Mouse (Mus musculus) megakaryocyte progenitor cell, adult 5-6 weeks (primary cell): ENCODE measurements around the gene L3mbtl3. TPM values are rescaled to one million over a fixed set of nuclear protein-coding genes. Genes with fewer than 3 reads are reported as not detected.

Experiments used
- ATAC-seq: replicated peaks from 2 replicates; pipeline ENCODE4 v1.8.0; 2016; ENCODE audit warnings: mild to moderate bottlenecking, moderate TSS enrichment, inconsistent platforms; ENCODE audit not compliant: poor library complexity
- total RNA-seq, 2 experiments: library from RNA; stranded (forward) in 1 of 2; stranded (reverse) in 1 of 2; fragments of 157-497, 149-512 nt in 1 of 2; fragments of 200-1000 nt in 1 of 2; gene quantifications; 2 replicates each; pipeline versions ENCODE4 v1.2.3 to v1.2.4; 2015 to 2017

Gene L3mbtl3
- 27.5 and 29.0 TPM in 2 replicates for total RNA-seq (2015)
- total RNA-seq (2017), result 24.3 and 26.8 TPM in 2 replicates

DNA sequence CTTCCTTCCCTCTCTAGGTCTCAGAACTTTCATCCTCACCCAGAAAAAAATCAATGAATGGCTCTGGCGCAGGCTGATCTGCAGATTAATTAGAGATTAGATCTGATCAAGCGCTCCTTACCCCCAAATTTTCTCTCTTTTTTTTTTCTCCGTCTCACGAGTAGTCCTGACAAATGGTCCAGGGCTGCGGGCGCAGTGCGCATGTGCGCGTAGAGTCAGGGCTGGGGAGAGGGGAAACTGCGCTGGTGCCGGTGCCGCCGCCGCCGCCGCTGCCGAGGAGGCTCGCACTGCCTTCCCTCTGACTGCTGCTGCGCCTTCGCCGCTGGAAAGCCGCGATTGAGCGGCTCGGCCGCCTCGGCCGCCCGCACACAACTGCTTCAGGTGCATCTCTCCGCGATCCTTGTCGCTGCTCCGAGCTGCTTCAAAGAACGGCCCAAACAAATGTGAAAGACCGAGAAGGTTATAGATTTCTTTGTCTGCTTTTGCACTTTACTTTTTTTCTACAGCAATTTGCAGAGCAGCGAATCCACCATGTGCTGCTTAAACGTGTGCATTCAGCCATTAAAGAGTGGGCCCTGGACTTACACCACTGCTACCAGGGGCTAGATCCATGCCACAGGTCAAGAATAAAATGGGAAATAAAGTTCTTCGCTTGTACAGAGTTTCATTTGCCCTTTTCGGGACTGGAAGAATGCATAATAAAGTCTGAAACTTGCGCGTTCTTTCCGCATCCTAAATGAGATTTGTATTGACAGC, at the start of gene L3mbtl3:
Gene L3mbtl3 (minus strand): TSS at position 182 of the 756 bp plus-strand sequence.
- ATAC-seq, result peak; percentile 64

GRCm38 (mm10) chr10:26421168-26421567, 45.4 kb upstream of the L3mbtl3 start:
- ATAC-seq, result peak; percentile 84

- no peak for ATAC-seq
Observed at GRCm38 (mm10) chr10:26388656-26389055, 12.9 kb upstream of the L3mbtl3 start.

DNA sequence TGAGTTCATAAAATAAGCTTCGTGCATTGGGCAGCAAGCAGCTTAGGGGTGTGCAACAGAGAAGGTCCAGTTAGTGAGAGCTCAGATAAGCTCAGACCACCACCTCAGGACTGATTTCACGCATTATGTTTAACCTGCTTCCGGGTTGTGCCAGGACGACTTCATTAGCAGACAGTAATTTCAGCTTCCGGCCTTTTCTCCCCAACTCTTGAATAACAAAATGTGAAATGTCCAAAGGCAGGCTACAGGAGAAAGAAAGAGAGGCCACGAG, 1.5 kb upstream of the L3mbtl3 start:
- no peak for ATAC-seq

DNA sequence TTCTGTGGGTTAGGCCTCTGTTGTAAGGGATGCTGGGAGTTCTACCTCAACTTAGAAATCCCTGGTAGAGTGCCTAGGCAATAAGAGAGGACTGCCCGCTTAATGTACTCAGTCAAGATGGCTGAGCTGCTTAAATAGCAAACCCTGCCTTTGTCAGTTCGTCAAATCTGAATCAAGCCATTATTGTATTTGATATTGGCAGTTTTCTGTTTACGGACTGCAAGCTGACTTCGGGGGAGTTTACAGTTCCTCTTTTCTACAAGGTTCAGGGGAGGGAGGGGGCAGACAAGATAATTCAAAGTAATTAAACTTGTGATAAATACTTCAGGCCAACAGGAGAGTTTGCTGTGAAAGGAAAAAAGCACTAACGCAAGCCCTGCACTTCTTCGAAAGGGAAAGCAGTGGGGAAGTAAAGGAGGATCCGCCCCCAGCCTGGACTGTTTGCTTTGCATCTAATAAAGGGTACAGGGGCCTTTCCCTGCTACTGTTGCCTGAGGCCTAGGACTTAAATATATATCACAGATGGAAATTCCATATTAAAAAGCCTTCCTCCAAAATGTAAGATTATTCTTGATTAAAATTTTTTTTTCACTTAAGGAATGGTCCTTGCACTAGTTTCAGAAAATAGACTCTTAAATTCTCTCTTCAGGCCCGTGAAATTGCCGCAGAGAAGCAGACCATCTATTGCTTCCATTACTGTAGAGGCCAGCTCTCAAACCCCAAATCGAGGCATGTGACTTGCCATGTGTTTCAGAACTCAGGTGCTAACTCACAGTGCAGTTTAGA, 968 bp upstream of the L3mbtl3 start:
- peak; percentile 10 for ATAC-seq

- peak; percentile 32 for ATAC-seq
Observed at GRCm38 (mm10) chr10:26375351-26375751, 420 bp downstream of the L3mbtl3 start.

- peak; percentile 30 for ATAC-seq
Observed at GRCm38 (mm10) chr10:26374436-26375311, 1.1 kb downstream of the L3mbtl3 start.

DNA sequence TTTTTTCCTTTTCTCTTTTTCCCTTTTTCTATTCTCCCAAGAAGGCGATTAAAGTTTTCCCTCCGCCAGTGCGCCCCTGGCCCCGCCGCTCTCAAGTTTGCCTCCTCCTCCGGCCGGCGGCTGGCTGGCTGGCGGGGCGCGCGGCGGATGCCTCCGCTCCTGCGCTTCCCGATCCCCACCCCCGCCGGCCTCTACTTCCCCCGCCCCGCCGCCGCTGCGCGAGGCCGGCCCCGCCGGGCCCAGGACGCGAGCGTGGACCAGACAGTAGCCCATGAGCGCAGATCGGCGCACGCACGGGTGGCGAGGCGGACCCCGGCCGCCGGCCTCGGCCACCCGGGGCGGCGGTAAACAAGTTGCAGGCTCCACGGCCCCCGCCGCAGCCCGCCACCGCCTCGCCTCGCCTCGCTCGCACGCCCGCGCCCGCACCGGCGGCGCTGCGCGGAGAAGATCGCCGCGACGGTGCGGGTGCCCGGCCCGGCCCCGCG, 1.8 kb downstream of the L3mbtl3 start:
- peak; percentile 23 for ATAC-seq

GRCm38 (mm10) chr10:26372940-26373931, 2.5 kb downstream of the L3mbtl3 start:
- peak; percentile 61 for ATAC-seq

- ATAC-seq, result no peak
Observed at GRCm38 (mm10) chr10:26371416-26371815, 4.4 kb downstream of the L3mbtl3 start.

DNA sequence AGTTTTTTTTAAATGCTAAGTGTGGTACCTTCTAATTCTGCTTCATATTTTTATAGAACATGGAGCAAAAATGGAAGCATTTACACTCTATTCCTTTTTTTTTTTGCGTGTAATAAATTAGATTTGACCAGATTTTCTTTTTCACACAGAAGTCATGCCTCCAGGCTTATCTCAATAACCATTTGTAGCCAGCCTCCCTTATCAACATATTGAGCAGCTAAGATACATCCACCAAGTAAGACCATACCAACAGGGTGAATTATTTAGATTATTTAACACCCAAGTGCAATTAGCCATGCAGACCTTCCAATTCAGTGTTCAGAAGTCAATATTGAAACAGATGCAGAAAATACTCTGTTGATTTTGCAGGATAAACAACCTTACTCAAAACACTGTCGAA, 10.8 kb downstream of the L3mbtl3 start:
- ATAC-seq, result peak; percentile 35; the same call in 1 of the 2 replicates

- peak; percentile 83 for ATAC-seq
Observed at GRCm38 (mm10) chr10:26364326-26364856, 11.4 kb downstream of the L3mbtl3 start.

DNA sequence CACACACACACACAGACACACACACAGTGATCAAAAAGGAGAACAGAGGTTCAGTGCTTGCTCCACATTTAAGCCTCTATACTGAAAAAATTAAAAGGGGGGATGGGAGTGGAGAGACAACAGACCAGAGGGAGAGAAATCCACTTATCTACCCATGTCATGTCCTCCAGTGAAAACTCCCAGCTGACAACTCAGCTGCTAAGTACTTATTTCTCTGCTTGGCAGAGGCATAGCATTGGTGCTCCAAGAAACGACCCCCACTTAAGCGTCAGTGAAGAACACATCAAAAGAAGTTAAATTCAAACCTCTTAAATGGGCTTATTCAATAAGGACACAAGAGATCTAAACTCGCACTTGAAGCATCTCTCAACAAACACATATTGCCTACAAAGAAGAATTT, 12.2 kb downstream of the L3mbtl3 start:
- no peak for ATAC-seq

GRCm38 (mm10) chr10:26358798-26359197, 17.0 kb downstream of the L3mbtl3 start:
- no peak for ATAC-seq

- ATAC-seq, result no peak
Observed at GRCm38 (mm10) chr10:26358231-26358630, 17.5 kb downstream of the L3mbtl3 start.

- no peak for ATAC-seq
Observed at GRCm38 (mm10) chr10:26353781-26354180, 22.0 kb downstream of the L3mbtl3 start.

- ATAC-seq, result no peak
Observed at GRCm38 (mm10) chr10:26351129-26351738, 24.5 kb downstream of the L3mbtl3 start.

DNA sequence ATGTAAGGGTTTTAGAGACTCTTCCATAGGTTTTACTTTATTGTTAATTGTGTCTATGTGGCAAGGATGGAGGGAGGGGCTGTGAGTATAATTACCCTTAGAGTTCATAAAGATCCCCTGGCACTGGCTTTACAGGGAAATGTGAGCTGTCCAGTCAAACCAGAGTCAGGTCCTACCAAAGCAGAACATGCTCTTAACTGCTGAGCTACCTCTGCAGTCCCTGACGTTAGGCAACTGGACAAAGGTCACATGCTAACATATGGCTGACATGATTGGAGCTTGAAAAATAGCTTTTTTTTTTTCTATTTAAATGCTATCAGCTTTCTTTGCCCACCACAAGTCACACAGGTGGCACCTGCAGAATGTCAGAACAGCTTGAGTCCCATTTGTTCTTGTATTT, 25.6 kb downstream of the L3mbtl3 start:
- no peak for ATAC-seq

- ATAC-seq, result no peak; the same call in 1 of the 2 replicates
Observed at GRCm38 (mm10) chr10:26347614-26348013, 28.2 kb downstream of the L3mbtl3 start.
